Mouse (Mus musculus) kidney, adult 2 months (tissue): ENCODE measurements around the gene Slc16a13.

ENCODE experiments used
- CTCF ChIP-seq: fragments of 200-500 bp; conservative IDR thresholded peaks from 2 replicates; pipeline ENCODE4 v1.5.1; 2011; ENCODE audit warnings: low read depth, mild to moderate bottlenecking, control low read depth, low read length, moderate library complexity, mixed read lengths; ENCODE audit not compliant: insufficient read depth, insufficient read length
- POLR2A ChIP-seq: fragments of 200-500 bp; IDR thresholded peaks from one replicate; pipeline ENCODE4 v1.6.1; 2011; ENCODE audit warnings: low read depth, low read length, control low read depth

GRCm38 (mm10) chr11:70265252-70265651 lies 44.4 kb upstream of the Slc16a13 start:
- no peak for TF ChIP-seq CTCF
- TF ChIP-seq POLR2A, result no peak
